Mouse (Mus musculus) liver, embryonic 14.5 days (tissue): ENCODE results near the gene Wars2.

Experiments used
- CTCF ChIP-seq: IDR thresholded peaks from 2 replicates; pipeline ENCODE4 v1.5.1; 2016; ENCODE audit warnings: antibody characterized with exemption, low read depth, control low read depth
- EP300 ChIP-seq: IDR thresholded peaks from 2 replicates; pipeline ENCODE4 v1.6.1; 2016; ENCODE audit warnings: antibody characterized with exemption, low read depth

GRCm38 (mm10) chr3:99211105-99211698, 70.3 kb downstream of the Wars2 start:
- TF ChIP-seq EP300 (no peak), CTCF (no peak)
